Mouse (Mus musculus) hindbrain, embryonic 15.5 days (tissue): ENCODE data around the gene 2900026A02Rik. TPM values are rescaled to one million over a fixed set of nuclear protein-coding genes. Genes with fewer than 3 reads are reported as not detected.

ENCODE experiments used
- ATAC-seq: fragments of 200-750 bp; cut with Nextera tagmentation; 2 replicates; pipeline ENCODE4 v1.8.0; 2017; ENCODE audit warnings: low read depth, moderate number of reproducible peaks, moderate TSS enrichment; ENCODE audit not compliant: low FRiP score
- H3K27ac ChIP-seq: fragments of 300-500 bp; sonication (generic); replicated peaks from 2 replicates; pipeline ENCODE4 v1.5.1; 2015; ENCODE audit warnings: mild to moderate bottlenecking, inconsistent platforms
- H3K27me3 ChIP-seq: fragments of 300-500 bp; sonication (generic); 2 replicates; pipeline ENCODE4 v1.6.1; 2015; ENCODE audit warnings: control low read depth, inconsistent platforms
- H3K36me3 ChIP-seq: fragments of 300-500 bp; sonication (generic); 2 replicates; pipeline ENCODE4 v1.6.1; 2015; ENCODE audit warnings: control low read depth, inconsistent platforms
- H3K4me1 ChIP-seq: fragments of 300-500 bp; sonication (generic); replicated peaks from 2 replicates; pipeline ENCODE4 v1.6.1; 2015; ENCODE audit warnings: control low read depth, inconsistent platforms
- H3K4me2 ChIP-seq: fragments of 300-500 bp; sonication (generic); 2 replicates; pipeline ENCODE4 v1.6.1; 2015; ENCODE audit warnings: moderate library complexity, mild to moderate bottlenecking, inconsistent platforms
- H3K4me3 ChIP-seq: fragments of 300-500 bp; sonication (generic); 2 replicates; pipeline ENCODE4 v1.5.1; 2015; ENCODE audit warnings: mild to moderate bottlenecking, inconsistent platforms
- H3K9ac ChIP-seq: fragments of 300-500 bp; sonication (generic); 2 replicates; pipeline ENCODE4 v1.6.1; 2015; ENCODE audit warnings: inconsistent platforms
- H3K9me3 ChIP-seq: fragments of 300-500 bp; sonication (generic); 2 replicates; pipeline ENCODE4 v1.6.1; 2016; ENCODE audit warnings: control low read depth, inconsistent platforms
- WGBS: fragments of 180-500 bp; shearing (Covaris S2); methylation state at CpG from one replicate; pipeline ENCODE4 v1.1.7; 2015; 5-methylcytosine and 5-hydroxymethylcytosine counted together
- polyA plus RNA-seq: library from polyadenylated mRNA; unstranded; fragments of >200 nt; fragmentation: Nextera tagmentation; extraction: Ambion mirVana; gene quantifications from 2 replicates; pipeline ENCODE4 v1.2.1, GENCODE M21; 2015

2900026A02Rik gene
- polyA plus RNA-seq, 1 experiment from 2014 or later = 3.9 TPM

GRCm38 (mm10) chr5:113167733-113168132, 53.3 kb downstream of the 2900026A02Rik start:
- no peaks in the 10 kb centered on the region for H3K9me3 ChIP-seq
- no peak overlapping the region for H3K4me2 ChIP-seq
- H3K9ac ChIP-seq = no peak overlapping the region
- no peak for ATAC-seq
- 53% methylated on average over 2 of the region's 2 CpGs for WGBS
- no peaks in the 10 kb centered on the region for H3K27me3 ChIP-seq
- H3K4me1 ChIP-seq = peaks cover 14% of the 10 kb centered on the region
- no peak overlapping the region for H3K27ac ChIP-seq
- H3K4me3 ChIP-seq = no peak overlapping the region
- H3K36me3 ChIP-seq = no peaks in the 10 kb centered on the region

GRCm38 (mm10) chr5:113165481-113165880, 55.6 kb downstream of the 2900026A02Rik start:
- Histone ChIP-seq H3K4me2 (no peak overlapping the region), H3K9ac (no peak overlapping the region), H3K27ac (peak overlapping the region; percentile 60), H3K4me1 (peaks cover 28% of the 10 kb centered on the region), H3K36me3 (no peaks in the 10 kb centered on the region), H3K27me3 (no peaks in the 10 kb centered on the region), H3K4me3 (no peak overlapping the region), H3K9me3 (no peaks in the 10 kb centered on the region)
- WGBS = 42% methylated on average over 11 of the region's 11 CpGs
- no peak for ATAC-seq

GRCm38 (mm10) chr5:113164873-113165441, 56.1 kb downstream of the 2900026A02Rik start:
- Histone ChIP-seq H3K9ac (no peak overlapping the region), H3K36me3 (no peaks in the 10 kb centered on the region), H3K4me2 (no peak overlapping the region), H3K4me3 (no peak overlapping the region), H3K4me1 (peaks cover 32% of the 10 kb centered on the region), H3K9me3 (no peaks in the 10 kb centered on the region), H3K27me3 (no peaks in the 10 kb centered on the region), H3K27ac (peak overlapping the region; percentile 60)
- ATAC-seq = peak; percentile 81
- 11% methylated on average over 16 of the region's 16 CpGs for WGBS

- H3K4me3 ChIP-seq = no peak overlapping the region
- peaks cover 32% of the 10 kb centered on the region for H3K4me1 ChIP-seq
- H3K9ac ChIP-seq = no peak overlapping the region
- H3K27ac ChIP-seq = no peak overlapping the region
- 29% methylated on average over 9 of the region's 9 CpGs for WGBS
- H3K9me3 ChIP-seq = no peaks in the 10 kb centered on the region
- ATAC-seq = 0 out of 2 replicates have a peak, but pooled peaks have one; percentile 21
- no peaks in the 10 kb centered on the region for H3K27me3 ChIP-seq
- H3K36me3 ChIP-seq = no peaks in the 10 kb centered on the region
- H3K4me2 ChIP-seq = no peak overlapping the region
Observed at GRCm38 (mm10) chr5:113164448-113164847, 56.6 kb downstream of the 2900026A02Rik start.

- WGBS = 11% methylated on average over 13 of the region's 13 CpGs
- Histone ChIP-seq H3K9me3 (no peaks in the 10 kb centered on the region), H3K4me1 (peaks cover 32% of the 10 kb centered on the region), H3K9ac (0 out of 2 replicates have a peak overlapping the region, but pooled peaks have one; percentile 25), H3K4me2 (peak overlapping the region; percentile 44), H3K36me3 (no peaks in the 10 kb centered on the region), H3K27me3 (no peaks in the 10 kb centered on the region), H3K27ac (no peak overlapping the region), H3K4me3 (peak overlapping the region; percentile 19)
- ATAC-seq = no peak
Observed at GRCm38 (mm10) chr5:113163116-113163515, 57.9 kb downstream of the 2900026A02Rik start.

GRCm38 (mm10) chr5:113162699-113163098, 58.3 kb downstream of the 2900026A02Rik start:
- no peak overlapping the region for H3K27ac ChIP-seq
- WGBS = 13% methylated on average over 9 of the region's 9 CpGs
- ATAC-seq = no peak
- peaks cover 32% of the 10 kb centered on the region for H3K4me1 ChIP-seq
- H3K4me2 ChIP-seq = peak overlapping the region; percentile 44
- H3K9ac ChIP-seq = 0 out of 2 replicates have a peak overlapping the region, but pooled peaks have one; percentile 25
- no peaks in the 10 kb centered on the region for H3K27me3 ChIP-seq
- H3K9me3 ChIP-seq = no peaks in the 10 kb centered on the region
- no peaks in the 10 kb centered on the region for H3K36me3 ChIP-seq
- H3K4me3 ChIP-seq = peak overlapping the region; percentile 19

- 82% methylated on average over 6 of the region's 6 CpGs for WGBS
- peaks cover 32% of the 10 kb centered on the region for H3K4me1 ChIP-seq
- no peaks in the 10 kb centered on the region for H3K27me3 ChIP-seq
Observed at GRCm38 (mm10) chr5:113161576-113161975, 59.5 kb downstream of the 2900026A02Rik start.

GRCm38 (mm10) chr5:113160320-113160719, 60.7 kb downstream of the 2900026A02Rik start:
- Histone ChIP-seq H3K4me2 (no peak overlapping the region), H3K27me3 (no peaks in the 10 kb centered on the region), H3K36me3 (no peaks in the 10 kb centered on the region), H3K4me1 (peaks cover 32% of the 10 kb centered on the region), H3K9ac (no peak overlapping the region), H3K4me3 (no peak overlapping the region), H3K9me3 (no peaks in the 10 kb centered on the region), H3K27ac (no peak overlapping the region)
- ATAC-seq = no peak
- 57% methylated on average over 10 of the region's 10 CpGs for WGBS

More at GRCm38 (mm10) chr5:113161576-113161975, 59.5 kb downstream of the 2900026A02Rik start:
- no peaks in the 10 kb centered on the region for H3K36me3 ChIP-seq
- H3K9ac ChIP-seq = no peak overlapping the region
- H3K9me3 ChIP-seq = no peaks in the 10 kb centered on the region
- ATAC-seq = no peak
- no peak overlapping the region for H3K27ac ChIP-seq
- no peak overlapping the region for H3K4me2 ChIP-seq
- H3K4me3 ChIP-seq = no peak overlapping the region

GRCm38 (mm10) chr5:113158759-113159355, 62.2 kb downstream of the 2900026A02Rik start:
- Histone ChIP-seq H3K27me3 (no peaks in the 10 kb centered on the region), H3K27ac (no peak overlapping the region), H3K36me3 (no peaks in the 10 kb centered on the region), H3K9me3 (no peaks in the 10 kb centered on the region), H3K4me3 (no peak overlapping the region), H3K4me1 (peaks cover 33% of the 10 kb centered on the region), H3K4me2 (no peak overlapping the region), H3K9ac (no peak overlapping the region)
- ATAC-seq = no peak
- WGBS = 46% methylated on average over 8 of the region's 8 CpGs

GRCm38 (mm10) chr5:113157588-113157987, 63.4 kb downstream of the 2900026A02Rik start:
- Histone ChIP-seq H3K27me3 (no peaks in the 10 kb centered on the region), H3K9ac (no peak overlapping the region), H3K4me1 (peaks cover 36% of the 10 kb centered on the region), H3K4me2 (no peak overlapping the region), H3K4me3 (no peak overlapping the region), H3K9me3 (no peaks in the 10 kb centered on the region), H3K36me3 (no peaks in the 10 kb centered on the region), H3K27ac (no peak overlapping the region)
- WGBS = 70% methylated on average over 10 of the region's 10 CpGs
- no peak for ATAC-seq

- H3K9me3 ChIP-seq = no peaks in the 10 kb centered on the region
- H3K27ac ChIP-seq = no peak overlapping the region
- no peak overlapping the region for H3K4me2 ChIP-seq
- ATAC-seq = no peak
- H3K27me3 ChIP-seq = no peaks in the 10 kb centered on the region
- no peak overlapping the region for H3K4me3 ChIP-seq
- peaks cover 34% of the 10 kb centered on the region for H3K4me1 ChIP-seq
- H3K9ac ChIP-seq = no peak overlapping the region
- 89% methylated on average over 5 of the region's 5 CpGs for WGBS
- H3K36me3 ChIP-seq = no peaks in the 10 kb centered on the region
Observed at GRCm38 (mm10) chr5:113157006-113157405, 64.0 kb downstream of the 2900026A02Rik start.

GRCm38 (mm10) chr5:113155133-113155532, 65.9 kb downstream of the 2900026A02Rik start:
- no peaks in the 10 kb centered on the region for H3K9me3 ChIP-seq
- 6% methylated on average over 8 of the region's 8 CpGs for WGBS
- H3K36me3 ChIP-seq = no peaks in the 10 kb centered on the region
- H3K4me3 ChIP-seq = no peak overlapping the region
- H3K27me3 ChIP-seq = no peaks in the 10 kb centered on the region
- no peak overlapping the region for H3K4me2 ChIP-seq
- peaks cover 34% of the 10 kb centered on the region for H3K4me1 ChIP-seq
- H3K9ac ChIP-seq = no peak overlapping the region
- H3K27ac ChIP-seq = no peak overlapping the region
- no peak for ATAC-seq
